Mouse (Mus musculus) left cerebral cortex, postnatal 36 days (tissue): ENCODE measurements around the gene Ifitm2. TPM values are rescaled to one million over a fixed set of nuclear protein-coding genes. Genes with fewer than 3 reads are reported as not detected.
A peak's percentile ranks its signal among the peaks of the same experiment; 100 is the strongest.

Experiments used
- DNase-seq, 2 experiments: peaks; one replicate each; pipeline ENCODE4 v3.0.0; 2021 to 2022; ENCODE audit warnings: low spot score in 2 of 2, mixed read lengths in 1 of 2
- intact Hi-C: fragments of 180-260 bp; cut with DNase I; formaldehyde crosslinking; loops from one replicate; pipeline ENCODE4 v1.15.1; 2025
- total RNA-seq, 2 experiments: library from RNA; stranded (reverse); gene quantifications; 2 replicates each; pipeline ENCODE4 v1.2.3; 2021

Ifitm2 gene
- total RNA-seq, 2 experiments from 2014 or later = 12.3 to 14.0 TPM

GRCm38 (mm10) chr7:140948161-140948560 is 7.6 kb downstream of the Ifitm2 start:
- DNase-seq = no peak

GRCm38 (mm10) chr7:140946980-140947379 is 8.8 kb downstream of the Ifitm2 start:
- DNase-seq = no peak
- intact Hi-C loops = no loop called here

More at GRCm38 (mm10) chr7:140948161-140948560, 7.6 kb downstream of the Ifitm2 start:
- intact Hi-C loops = no loop called here

GRCm38 (mm10) chr7:140946311-140946710 is 9.5 kb downstream of the Ifitm2 start:
- intact Hi-C loops = no loop called here
- no peak for DNase-seq

GRCm38 (mm10) chr7:140945247-140945646 is 10.5 kb downstream of the Ifitm2 start:
- DNase-seq = no peak
- intact Hi-C loops = no loop called here

- intact Hi-C loops = no loop called here
Measured at GRCm38 (mm10) chr7:140944236-140944635, 11.6 kb downstream of the Ifitm2 start.

DNA sequence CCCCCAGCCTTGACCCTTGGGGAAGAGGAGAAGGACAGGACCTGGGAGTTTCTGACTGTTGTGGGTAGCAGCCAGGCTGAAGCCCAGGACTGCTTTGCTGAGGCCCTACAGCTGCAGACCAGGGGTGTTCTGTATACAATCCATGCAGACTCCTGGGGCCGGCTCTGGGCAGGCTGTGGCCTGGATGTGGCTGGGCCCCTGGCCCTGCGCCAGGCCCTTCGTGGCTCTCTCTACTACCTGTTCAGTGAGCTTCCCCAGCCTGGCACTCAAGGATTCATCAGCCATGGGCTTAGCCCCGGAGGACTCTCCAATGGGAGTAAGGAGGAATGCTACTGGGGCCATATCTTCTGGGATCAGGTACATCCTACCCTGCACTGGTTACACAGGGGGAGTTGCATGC is 12.4 kb downstream of the Ifitm2 start:
- no peak for DNase-seq

More at GRCm38 (mm10) chr7:140944236-140944635, 11.6 kb downstream of the Ifitm2 start:
- DNase-seq = no peak

GRCm38 (mm10) chr7:140942811-140943210 is 13.0 kb downstream of the Ifitm2 start:
- intact Hi-C loops = no loop called here

More for the DNA sequence above, 12.4 kb downstream of the Ifitm2 start:
- intact Hi-C loops = no loop called here

GRCm38 (mm10) chr7:140942341-140942740 is 13.4 kb downstream of the Ifitm2 start:
- intact Hi-C loops = no loop called here
- DNase-seq = no peak

More at GRCm38 (mm10) chr7:140942811-140943210, 13.0 kb downstream of the Ifitm2 start:
- no peak for DNase-seq

GRCm38 (mm10) chr7:140941222-140942051 is 14.3 kb downstream of the Ifitm2 start, which contains the start of gene Pgghg:
Gene Pgghg, plus strand, starts transcription at chr7:140941391.
- intact Hi-C loops = no loop called here
- DNase-seq = peak; percentile 42 to 63

- intact Hi-C loops = no loop called here
- no peak for DNase-seq
Measured at GRCm38 (mm10) chr7:140939669-140940171, 16.1 kb downstream of the Ifitm2 start.

DNA sequence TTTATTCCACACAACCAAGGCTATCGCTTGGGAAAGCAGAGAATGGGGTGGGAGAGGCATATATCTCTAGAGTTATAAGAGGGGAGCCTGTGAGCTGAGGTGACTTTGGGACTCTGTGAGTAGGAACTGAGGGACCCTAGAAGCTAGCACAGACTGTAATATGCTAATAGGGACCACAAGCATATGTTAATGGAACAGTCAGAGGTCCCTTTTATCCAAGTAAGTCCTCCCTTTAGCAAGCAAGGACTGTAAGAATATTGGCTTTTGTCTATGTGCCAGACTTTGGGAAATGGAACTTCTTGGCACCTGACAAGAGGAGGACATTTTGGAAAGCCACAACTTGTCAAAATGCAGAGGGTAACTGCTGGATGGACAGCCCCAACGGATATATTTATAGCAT is 16.9 kb downstream of the Ifitm2 start:
- intact Hi-C loops = no loop called here
- no peak for DNase-seq

- intact Hi-C loops = no loop called here
- no peak for DNase-seq
Measured at GRCm38 (mm10) chr7:140938436-140938835, 17.4 kb downstream of the Ifitm2 start.

- no peak for DNase-seq
- intact Hi-C loops = no loop called here
Measured at GRCm38 (mm10) chr7:140927181-140927580, 28.6 kb downstream of the Ifitm2 start.

- intact Hi-C loops = no loop called here
- peak in 1 of 2 experiments; percentile 13 for DNase-seq
Measured at GRCm38 (mm10) chr7:140923070-140923775, 32.6 kb downstream of the Ifitm2 start.

DNA sequence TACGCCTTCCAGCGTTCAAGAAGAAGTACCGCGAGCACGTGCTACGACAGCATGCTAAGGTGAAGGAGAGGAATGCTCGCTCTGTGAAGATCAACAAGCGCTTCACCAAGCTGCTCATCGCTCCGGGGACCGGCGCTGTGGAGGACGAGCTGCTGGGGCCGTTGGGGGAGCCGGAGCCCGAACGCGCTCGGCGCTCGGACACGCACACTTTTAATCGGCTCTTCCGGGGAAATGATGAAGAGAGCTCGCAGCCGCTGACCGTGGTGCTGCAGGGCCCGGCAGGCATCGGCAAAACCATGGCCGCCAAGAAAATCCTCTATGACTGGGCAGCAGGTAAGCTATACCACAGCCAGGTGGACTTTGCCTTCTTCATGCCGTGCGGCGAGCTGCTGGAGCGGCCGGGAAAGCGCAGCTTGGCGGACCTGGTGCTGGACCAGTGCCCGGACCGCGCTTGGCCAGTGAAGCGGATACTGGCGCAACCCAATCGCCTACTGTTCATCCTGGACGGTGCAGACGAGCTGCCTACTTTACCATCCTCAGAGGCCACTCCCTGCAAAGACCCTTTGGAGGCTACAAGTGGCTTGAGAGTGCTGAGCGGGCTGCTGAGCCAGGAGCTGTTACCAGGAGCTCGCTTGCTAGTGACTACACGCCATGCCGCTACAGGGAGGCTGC is 33.3 kb downstream of the Ifitm2 start:
- DNase-seq = peak; percentile 21 to 28
- intact Hi-C loops = no loop called here

DNA sequence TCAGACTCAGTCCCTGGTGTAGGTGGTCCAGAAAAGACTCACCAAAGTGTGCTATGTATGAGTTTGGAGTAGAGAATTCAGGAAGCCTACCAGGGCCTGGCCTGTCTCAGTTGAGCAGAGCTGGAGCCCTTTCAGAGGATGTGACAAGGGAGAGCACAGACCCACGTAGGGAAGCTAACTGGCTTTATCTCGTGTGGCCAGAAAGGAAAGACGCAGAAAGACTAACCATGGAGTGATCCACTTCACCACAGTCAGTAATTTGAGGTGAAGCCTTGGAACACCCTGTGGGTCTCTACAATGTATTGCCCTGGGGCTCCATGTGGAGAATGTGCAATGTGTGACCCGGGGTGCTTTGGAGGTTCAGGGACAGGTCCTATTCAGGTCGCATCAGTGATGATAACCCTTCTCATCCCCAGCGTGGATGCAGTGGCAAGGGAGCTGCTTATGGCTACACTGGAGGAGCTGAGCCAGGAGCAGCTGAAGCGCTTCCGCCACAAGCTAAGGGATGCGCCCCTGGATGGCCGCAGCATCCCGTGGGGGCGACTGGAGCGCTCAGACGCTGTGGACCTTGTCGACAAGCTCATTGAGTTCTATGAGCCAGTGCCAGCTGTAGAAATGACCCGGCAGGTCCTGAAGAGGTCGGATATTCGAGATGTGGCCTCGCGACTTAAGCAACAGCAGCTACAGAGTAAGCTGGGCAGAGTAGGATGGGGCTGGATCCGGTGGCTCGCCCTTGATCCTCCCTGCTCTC is 34.4 kb downstream of the Ifitm2 start:
- no peak for DNase-seq
- intact Hi-C loops = no loop called here

DNA sequence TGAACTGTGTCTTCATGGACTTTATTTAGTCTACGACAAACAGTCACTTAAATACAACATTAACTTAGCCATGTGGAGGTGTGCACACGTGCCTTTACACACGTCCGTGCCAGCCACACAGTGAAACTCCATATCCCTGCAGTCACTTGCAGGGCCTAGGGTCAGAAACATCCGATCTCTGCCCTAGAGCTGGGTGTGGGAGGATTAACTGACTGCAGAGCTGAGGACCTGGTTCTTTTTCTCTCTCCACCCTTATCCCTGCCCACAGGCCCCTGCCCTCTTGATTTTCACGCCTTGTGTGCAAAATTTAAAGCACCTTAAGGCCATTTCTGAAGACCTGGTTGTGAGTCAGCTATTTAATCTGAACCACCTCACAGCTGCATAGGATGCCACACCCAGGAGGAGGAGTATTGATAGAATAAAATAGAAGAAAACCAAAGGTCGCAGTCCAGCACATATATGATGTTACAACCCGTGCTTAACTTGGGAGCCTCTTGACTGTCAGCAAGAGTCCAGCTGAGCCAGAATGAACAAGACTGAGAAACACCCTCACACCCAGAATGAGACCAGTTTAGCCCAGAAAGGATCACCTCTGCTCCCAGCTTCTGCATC is 35.3 kb downstream of the Ifitm2 start, which contains the start of gene Nlrp6:
Gene Nlrp6, plus strand, starts transcription at position 485 of the 612 bp plus-strand sequence.
- intact Hi-C loops = no loop called here
- no peak for DNase-seq

DNA sequence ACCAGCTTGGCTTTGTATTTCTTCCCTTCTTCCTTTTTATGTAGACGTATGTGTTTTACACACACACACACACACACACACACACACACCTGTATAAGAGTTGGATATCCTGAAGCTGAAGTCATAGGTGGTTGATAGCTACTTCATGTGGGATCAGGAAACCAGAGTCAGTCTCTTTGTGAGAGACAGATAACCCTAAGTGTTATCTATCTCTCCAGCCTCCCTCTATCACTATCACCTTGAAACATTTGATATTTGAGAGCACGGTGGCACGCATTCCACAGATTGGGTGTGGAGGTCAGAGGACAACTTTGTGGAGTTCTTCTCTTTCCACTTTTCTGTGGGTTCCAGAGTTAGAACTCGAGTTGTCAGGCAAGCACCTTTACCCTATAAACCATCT is 35.9 kb downstream of the Ifitm2 start:
- intact Hi-C loops = no loop called here
- no peak for DNase-seq
